Mouse (Mus musculus): ENCODE data around the gene Sorcs2. TPM values are rescaled to one million over a fixed set of nuclear protein-coding genes. Genes with fewer than 3 reads are reported as not detected.

Sorcs2 gene
- polyA plus RNA-seq, 1 experiment from 2014 or later, result 11.1 TPM

GRCm38 (mm10) chr5:36021091-36021490, 376.8 kb downstream of the Sorcs2 start:
- Histone ChIP-seq H3K36me3 (ENCODE audit: control insufficient read depth, insufficient read depth, low read length) (no peaks in the 10 kb centered on the region), H3K9me3 (ENCODE audit: control insufficient read depth, low read length) (no peaks in the 10 kb centered on the region), H3K27me3 (ENCODE audit: control insufficient read depth, insufficient read depth, low read length) (no peaks in the 10 kb centered on the region), H3K27ac (ENCODE audit: low read depth, low read length) (no peak overlapping the region), H3K4me2 (ENCODE audit: low read depth, low read length) (no peak overlapping the region), H3K4me1 (ENCODE audit: control insufficient read depth, insufficient read depth, low read length) (no peaks in the 10 kb centered on the region), H3K9ac (replicated peaks; ENCODE audit: low read depth, low read length) (no peak overlapping the region), H3K4me3 (ENCODE audit: low read depth, low read length) (no peak overlapping the region)
- ATAC-seq (ENCODE audit: low read depth), result no peak
- 87% methylated on average over 3 of the region's 3 CpGs for WGBS

DNA sequence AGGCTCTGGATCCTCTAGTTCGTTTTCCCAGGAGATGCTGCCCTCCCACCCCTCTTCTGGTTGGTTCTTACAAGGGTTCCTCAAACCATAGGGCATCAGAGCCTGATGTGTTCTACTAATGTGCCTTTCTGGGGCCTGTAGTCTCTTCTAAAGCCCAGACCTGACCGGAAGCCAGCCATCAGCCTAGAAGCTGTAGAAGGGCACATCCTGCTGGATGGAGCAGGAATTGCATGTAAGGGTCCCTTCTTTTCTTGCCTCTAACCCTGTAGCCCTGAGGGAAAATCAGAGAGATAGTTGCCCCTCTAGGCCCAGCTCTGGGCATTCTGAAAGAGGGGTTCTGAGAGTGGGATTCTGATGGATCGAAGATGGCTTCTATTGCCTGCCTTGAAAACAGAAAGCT, 379.6 kb downstream of the Sorcs2 start:
- 84% methylated on average over 3 of the region's 3 CpGs for WGBS
- no peak overlapping the region for H3K27ac ChIP-seq (ENCODE audit: low read depth, low read length)
- no peaks in the 10 kb centered on the region for H3K9me3 ChIP-seq (ENCODE audit: control insufficient read depth, low read length)
- ATAC-seq (ENCODE audit: low read depth), result no peak
- no peaks in the 10 kb centered on the region for H3K27me3 ChIP-seq (ENCODE audit: control insufficient read depth, insufficient read depth, low read length)
- H3K9ac ChIP-seq (replicated peaks; ENCODE audit: low read depth, low read length), result no peak overlapping the region
- no peaks in the 10 kb centered on the region for H3K4me1 ChIP-seq (ENCODE audit: control insufficient read depth, insufficient read depth, low read length)
- H3K4me2 ChIP-seq (ENCODE audit: low read depth, low read length), result no peak overlapping the region
- no peaks in the 10 kb centered on the region for H3K36me3 ChIP-seq (ENCODE audit: control insufficient read depth, insufficient read depth, low read length)
- H3K4me3 ChIP-seq (ENCODE audit: low read depth, low read length), result no peak overlapping the region

GRCm38 (mm10) chr5:36009405-36009804, 388.5 kb downstream of the Sorcs2 start:
- Histone ChIP-seq H3K4me1 (ENCODE audit: control insufficient read depth, insufficient read depth, low read length) (no peaks in the 10 kb centered on the region), H3K9me3 (ENCODE audit: control insufficient read depth, low read length) (no peaks in the 10 kb centered on the region), H3K27me3 (ENCODE audit: control insufficient read depth, insufficient read depth, low read length) (no peaks in the 10 kb centered on the region), H3K4me3 (ENCODE audit: low read depth, low read length) (no peak overlapping the region), H3K36me3 (ENCODE audit: control insufficient read depth, insufficient read depth, low read length) (no peaks in the 10 kb centered on the region), H3K9ac (replicated peaks; ENCODE audit: low read depth, low read length) (no peak overlapping the region), H3K27ac (ENCODE audit: low read depth, low read length) (no peak overlapping the region), H3K4me2 (ENCODE audit: low read depth, low read length) (no peak overlapping the region)
- WGBS, result 85% methylated on average over 4 of the region's 4 CpGs
- ATAC-seq (ENCODE audit: low read depth), result no peak

GRCm38 (mm10) chr5:36007649-36008048, 390.3 kb downstream of the Sorcs2 start:
- Histone ChIP-seq H3K27me3 (ENCODE audit: control insufficient read depth, insufficient read depth, low read length) (no peaks in the 10 kb centered on the region), H3K9ac (replicated peaks; ENCODE audit: low read depth, low read length) (no peak overlapping the region), H3K27ac (ENCODE audit: low read depth, low read length) (no peak overlapping the region), H3K36me3 (ENCODE audit: control insufficient read depth, insufficient read depth, low read length) (no peaks in the 10 kb centered on the region; the same call in 1 of the 2 replicates), H3K4me1 (ENCODE audit: control insufficient read depth, insufficient read depth, low read length) (no peaks in the 10 kb centered on the region), H3K4me2 (ENCODE audit: low read depth, low read length) (no peak overlapping the region), H3K4me3 (ENCODE audit: low read depth, low read length) (no peak overlapping the region), H3K9me3 (ENCODE audit: control insufficient read depth, low read length) (no peaks in the 10 kb centered on the region)
- 53% methylated on average over 10 of the region's 10 CpGs for WGBS
- peak; percentile 65 for ATAC-seq (ENCODE audit: low read depth)

GRCm38 (mm10) chr5:36006586-36006985, 391.4 kb downstream of the Sorcs2 start:
- no peaks in the 10 kb centered on the region for H3K9me3 ChIP-seq (ENCODE audit: control insufficient read depth, low read length)
- WGBS, result 83% methylated on average over 5 of the region's 5 CpGs
- no peak overlapping the region for H3K4me2 ChIP-seq (ENCODE audit: low read depth, low read length)
- no peak overlapping the region for H3K27ac ChIP-seq (ENCODE audit: low read depth, low read length)
- H3K36me3 ChIP-seq (ENCODE audit: control insufficient read depth, insufficient read depth, low read length), result no peaks in the 10 kb centered on the region; the same call in 1 of the 2 replicates
- no peaks in the 10 kb centered on the region for H3K27me3 ChIP-seq (ENCODE audit: control insufficient read depth, insufficient read depth, low read length)
- H3K9ac ChIP-seq (replicated peaks; ENCODE audit: low read depth, low read length), result no peak overlapping the region
- no peak overlapping the region for H3K4me3 ChIP-seq (ENCODE audit: low read depth, low read length)
- no peaks in the 10 kb centered on the region for H3K4me1 ChIP-seq (ENCODE audit: control insufficient read depth, insufficient read depth, low read length)
- ATAC-seq (ENCODE audit: low read depth), result no peak

GRCm38 (mm10) chr5:36006106-36006505, 391.8 kb downstream of the Sorcs2 start:
- Histone ChIP-seq H3K4me1 (ENCODE audit: control insufficient read depth, insufficient read depth, low read length) (no peaks in the 10 kb centered on the region), H3K27me3 (ENCODE audit: control insufficient read depth, insufficient read depth, low read length) (no peaks in the 10 kb centered on the region), H3K36me3 (ENCODE audit: control insufficient read depth, insufficient read depth, low read length) (no peaks in the 10 kb centered on the region; the same call in 1 of the 2 replicates), H3K4me3 (ENCODE audit: low read depth, low read length) (no peak overlapping the region), H3K9ac (replicated peaks; ENCODE audit: low read depth, low read length) (no peak overlapping the region), H3K27ac (ENCODE audit: low read depth, low read length) (no peak overlapping the region), H3K4me2 (ENCODE audit: low read depth, low read length) (no peak overlapping the region), H3K9me3 (ENCODE audit: control insufficient read depth, low read length) (no peaks in the 10 kb centered on the region)
- ATAC-seq (ENCODE audit: low read depth), result no peak
- 84% methylated on average over 8 of the region's 8 CpGs for WGBS

GRCm38 (mm10) chr5:36003797-36004196, 394.1 kb downstream of the Sorcs2 start:
- ATAC-seq (ENCODE audit: low read depth), result no peak
- Histone ChIP-seq H3K27ac (ENCODE audit: low read depth, low read length) (no peak overlapping the region), H3K4me1 (ENCODE audit: control insufficient read depth, insufficient read depth, low read length) (no peaks in the 10 kb centered on the region), H3K27me3 (ENCODE audit: control insufficient read depth, insufficient read depth, low read length) (no peaks in the 10 kb centered on the region), H3K9ac (replicated peaks; ENCODE audit: low read depth, low read length) (no peak overlapping the region), H3K4me3 (ENCODE audit: low read depth, low read length) (no peak overlapping the region), H3K36me3 (ENCODE audit: control insufficient read depth, insufficient read depth, low read length) (peaks cover 17% of the 10 kb centered on the region), H3K9me3 (ENCODE audit: control insufficient read depth, low read length) (no peaks in the 10 kb centered on the region), H3K4me2 (ENCODE audit: low read depth, low read length) (no peak overlapping the region)
- 86% methylated on average over 10 of the region's 10 CpGs for WGBS

DNA sequence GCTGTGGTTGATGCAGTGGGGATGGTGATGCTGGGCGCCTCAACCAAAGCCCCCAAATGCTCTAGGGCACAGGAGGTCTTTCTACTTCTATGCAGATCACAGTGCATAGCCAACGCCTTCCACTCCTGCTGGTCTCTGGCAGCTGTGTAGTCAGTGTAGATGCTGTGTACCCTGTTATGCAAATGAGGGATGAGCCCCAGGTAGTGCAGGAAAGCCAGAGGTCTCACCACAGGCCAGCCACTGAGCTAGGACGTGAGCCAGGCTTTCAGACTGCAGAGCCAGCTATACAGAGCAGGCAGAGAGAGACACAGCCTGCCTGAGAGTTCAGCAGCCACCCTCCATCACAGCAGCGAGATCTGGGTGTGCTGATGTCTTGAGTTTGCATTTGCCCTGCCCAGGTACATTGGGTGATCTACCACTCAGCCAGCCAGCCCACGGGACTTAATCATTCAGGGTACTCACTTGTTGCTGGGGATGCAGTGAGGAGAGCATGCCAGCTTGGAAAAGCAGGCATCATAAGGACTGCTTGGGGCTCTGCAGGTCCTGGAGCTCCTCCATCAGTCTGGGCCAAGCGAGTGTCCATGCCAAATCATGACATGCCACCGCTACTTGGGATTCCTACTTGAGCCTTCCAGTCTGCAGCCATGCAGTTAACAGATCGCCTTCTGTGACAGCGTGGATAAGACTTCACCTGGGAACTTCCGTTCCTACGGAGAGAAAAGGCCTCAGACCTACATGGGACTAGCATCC, 407.8 kb downstream of the Sorcs2 start:
- Histone ChIP-seq H3K36me3 (ENCODE audit: control insufficient read depth, insufficient read depth, low read length) (peaks cover 44% of the 10 kb centered on the region), H3K4me3 (ENCODE audit: low read depth, low read length) (no peak overlapping the region), H3K27me3 (ENCODE audit: control insufficient read depth, insufficient read depth, low read length) (no peaks in the 10 kb centered on the region), H3K4me1 (ENCODE audit: control insufficient read depth, insufficient read depth, low read length) (no peaks in the 10 kb centered on the region), H3K9ac (replicated peaks; ENCODE audit: low read depth, low read length) (no peak overlapping the region), H3K27ac (ENCODE audit: low read depth, low read length) (no peak overlapping the region), H3K4me2 (ENCODE audit: low read depth, low read length) (no peak overlapping the region), H3K9me3 (ENCODE audit: control insufficient read depth, low read length) (no peaks in the 10 kb centered on the region)
- WGBS, result 78% methylated on average over 11 of the region's 11 CpGs
- ATAC-seq (ENCODE audit: low read depth), result no peak

GRCm38 (mm10) chr5:35989506-35989905, 408.4 kb downstream of the Sorcs2 start:
- H3K27ac ChIP-seq (ENCODE audit: low read depth, low read length), result no peak overlapping the region
- H3K9ac ChIP-seq (replicated peaks; ENCODE audit: low read depth, low read length), result no peak overlapping the region
- no peak overlapping the region for H3K4me2 ChIP-seq (ENCODE audit: low read depth, low read length)
- no peak overlapping the region for H3K4me3 ChIP-seq (ENCODE audit: low read depth, low read length)
- no peaks in the 10 kb centered on the region for H3K27me3 ChIP-seq (ENCODE audit: control insufficient read depth, insufficient read depth, low read length)
- H3K4me1 ChIP-seq (ENCODE audit: control insufficient read depth, insufficient read depth, low read length), result no peaks in the 10 kb centered on the region
- WGBS, result 80% methylated on average over 6 of the region's 6 CpGs
- H3K36me3 ChIP-seq (ENCODE audit: control insufficient read depth, insufficient read depth, low read length), result peaks cover 51% of the 10 kb centered on the region
- no peak for ATAC-seq (ENCODE audit: low read depth)
- no peaks in the 10 kb centered on the region for H3K9me3 ChIP-seq (ENCODE audit: control insufficient read depth, low read length)
